Mouse (Mus musculus): Measurements from ENCODE around the gene Phyhd1. TPM values are rescaled to one million over a fixed set of nuclear protein-coding genes. Genes with fewer than 3 reads are reported as not detected.

Phyhd1 gene
- polyA plus RNA-seq, 1 experiment from 2014 or later, result 18.9 TPM

GRCm38 (mm10) chr2:30316955-30317354 lies 51.0 kb downstream of the Phyhd1 start:
- Histone ChIP-seq H3K27ac (no peak overlapping the region), H3K27me3 (ENCODE audit: insufficient read depth, low read length) (no peaks in the 10 kb centered on the region), H3K4me3 (replicated peaks; ENCODE audit: low read depth, low read length) (no peak overlapping the region), H3K9me3 (replicated peaks; ENCODE audit: low read length) (no peaks in the 10 kb centered on the region), H3K4me1 (replicated peaks; ENCODE audit: insufficient read depth, low read length) (no peaks in the 10 kb centered on the region), H3K9ac (ENCODE audit: low read depth, low read length) (no peak overlapping the region), H3K4me2 (ENCODE audit: low read length) (no peak overlapping the region), H3K36me3 (ENCODE audit: insufficient read depth, low read length) (peaks cover 59% of the 10 kb centered on the region)
- TF ChIP-seq CTCF (IDR thresholded peaks at IDR 0.05; ENCODE audit: low read depth), result no peak
- ATAC-seq (replicated peaks; ENCODE audit: low FRiP score, low read depth) (no peak), DNase-seq (ENCODE audit: low spot score) (no peak)
- WGBS, result 87% methylated on average over 5 of the region's 5 CpGs

GRCm38 (mm10) chr2:30319260-30319659 lies 53.3 kb downstream of the Phyhd1 start:
- Histone ChIP-seq H3K4me3 (replicated peaks; ENCODE audit: low read depth, low read length) (no peak overlapping the region), H3K4me2 (ENCODE audit: low read length) (no peak overlapping the region), H3K27ac (no peak overlapping the region), H3K27me3 (ENCODE audit: insufficient read depth, low read length) (no peaks in the 10 kb centered on the region), H3K4me1 (replicated peaks; ENCODE audit: insufficient read depth, low read length) (no peaks in the 10 kb centered on the region), H3K9me3 (replicated peaks; ENCODE audit: low read length) (no peaks in the 10 kb centered on the region), H3K9ac (ENCODE audit: low read depth, low read length) (no peak overlapping the region), H3K36me3 (ENCODE audit: insufficient read depth, low read length) (peaks cover 62% of the 10 kb centered on the region)
- WGBS, result 79% methylated on average over 4 of the region's 4 CpGs
- DNase-seq (ENCODE audit: low spot score) (no peak), ATAC-seq (replicated peaks; ENCODE audit: low FRiP score, low read depth) (no peak)
- TF ChIP-seq CTCF (IDR thresholded peaks at IDR 0.05; ENCODE audit: low read depth), result no peak

GRCm38 (mm10) chr2:30323111-30323510 lies 57.1 kb downstream of the Phyhd1 start:
- DNase-seq (ENCODE audit: low spot score) (no peak), ATAC-seq (replicated peaks; ENCODE audit: low FRiP score, low read depth) (no peak)
- H3K4me1 ChIP-seq (replicated peaks; ENCODE audit: insufficient read depth, low read length), result no peaks in the 10 kb centered on the region
- 93% methylated on average over 7 of the region's 7 CpGs for WGBS
- H3K36me3 ChIP-seq (ENCODE audit: insufficient read depth, low read length), result peaks cover 62% of the 10 kb centered on the region
- H3K9ac ChIP-seq (ENCODE audit: low read depth, low read length), result no peak overlapping the region
- H3K27ac ChIP-seq, result no peak overlapping the region
- H3K4me2 ChIP-seq (ENCODE audit: low read length), result no peak overlapping the region
- no peaks in the 10 kb centered on the region for H3K9me3 ChIP-seq (replicated peaks; ENCODE audit: low read length)
- no peak overlapping the region for H3K4me3 ChIP-seq (replicated peaks; ENCODE audit: low read depth, low read length)
- no peak for TF ChIP-seq CTCF (IDR thresholded peaks at IDR 0.05; ENCODE audit: low read depth)
- H3K27me3 ChIP-seq (ENCODE audit: insufficient read depth, low read length), result no peaks in the 10 kb centered on the region

- 94% methylated on average over 5 of the region's 5 CpGs for WGBS
- Histone ChIP-seq H3K4me1 (replicated peaks; ENCODE audit: insufficient read depth, low read length) (no peaks in the 10 kb centered on the region), H3K4me2 (ENCODE audit: low read length) (no peak overlapping the region), H3K9me3 (replicated peaks; ENCODE audit: low read length) (no peaks in the 10 kb centered on the region), H3K36me3 (ENCODE audit: insufficient read depth, low read length) (peaks cover 75% of the 10 kb centered on the region), H3K27me3 (ENCODE audit: insufficient read depth, low read length) (no peaks in the 10 kb centered on the region), H3K27ac (no peak overlapping the region), H3K4me3 (replicated peaks; ENCODE audit: low read depth, low read length) (no peak overlapping the region), H3K9ac (ENCODE audit: low read depth, low read length) (no peak overlapping the region)
- DNase-seq (ENCODE audit: low spot score), result no peak
- no peak for TF ChIP-seq CTCF (IDR thresholded peaks at IDR 0.05; ENCODE audit: low read depth)
- ATAC-seq (replicated peaks; ENCODE audit: low FRiP score, low read depth), result no peak
Observed at GRCm38 (mm10) chr2:30325296-30325695, 59.3 kb downstream of the Phyhd1 start.

- no peak overlapping the region for H3K4me2 ChIP-seq (ENCODE audit: low read length)
- peaks cover 74% of the 10 kb centered on the region for H3K36me3 ChIP-seq (ENCODE audit: insufficient read depth, low read length)
- no peaks in the 10 kb centered on the region for H3K9me3 ChIP-seq (replicated peaks; ENCODE audit: low read length)
- no peak for TF ChIP-seq CTCF (IDR thresholded peaks at IDR 0.05; ENCODE audit: low read depth)
- WGBS, result 89% methylated on average over 7 of the region's 7 CpGs
- DNase-seq (ENCODE audit: low spot score) (no peak), ATAC-seq (replicated peaks; ENCODE audit: low FRiP score, low read depth) (no peak)
- H3K9ac ChIP-seq (ENCODE audit: low read depth, low read length), result no peak overlapping the region
- H3K27ac ChIP-seq, result no peak overlapping the region
- H3K4me3 ChIP-seq (replicated peaks; ENCODE audit: low read depth, low read length), result no peak overlapping the region
- H3K4me1 ChIP-seq (replicated peaks; ENCODE audit: insufficient read depth, low read length), result no peaks in the 10 kb centered on the region
- no peaks in the 10 kb centered on the region for H3K27me3 ChIP-seq (ENCODE audit: insufficient read depth, low read length)
Observed at GRCm38 (mm10) chr2:30327276-30327675, 61.3 kb downstream of the Phyhd1 start.

GRCm38 (mm10) chr2:30328791-30329190 lies 62.8 kb downstream of the Phyhd1 start:
- WGBS, result 85% methylated on average over 3 of the region's 3 CpGs
- Histone ChIP-seq H3K9me3 (replicated peaks; ENCODE audit: low read length) (no peaks in the 10 kb centered on the region), H3K27ac (no peak overlapping the region), H3K36me3 (ENCODE audit: insufficient read depth, low read length) (peaks cover 74% of the 10 kb centered on the region), H3K27me3 (ENCODE audit: insufficient read depth, low read length) (no peaks in the 10 kb centered on the region), H3K4me3 (replicated peaks; ENCODE audit: low read depth, low read length) (no peak overlapping the region), H3K9ac (ENCODE audit: low read depth, low read length) (no peak overlapping the region), H3K4me1 (replicated peaks; ENCODE audit: insufficient read depth, low read length) (no peaks in the 10 kb centered on the region), H3K4me2 (ENCODE audit: low read length) (no peak overlapping the region)
- ATAC-seq (replicated peaks; ENCODE audit: low FRiP score, low read depth) (no peak), DNase-seq (ENCODE audit: low spot score) (no peak)
- no peak for TF ChIP-seq CTCF (IDR thresholded peaks at IDR 0.05; ENCODE audit: low read depth)

Other genes with a start within 250 kb of the Phyhd1 start
- gene Wdr34, start 217.3 kb upstream of the Phyhd1 start, polyA plus RNA-seq (2015; fragmentation: Nextera tagmentation; extraction: Ambion mirVana), result 26.2 and 29.1 TPM in 2 replicates
- 411 and 412 TPM in 2 replicates for gene Set, start 208.8 kb upstream of the Phyhd1 start, polyA plus RNA-seq (2015; fragmentation: Nextera tagmentation; extraction: Ambion mirVana)
- 5.7 and 6.4 TPM in 2 replicates for gene Pkn3, start 188.5 kb upstream of the Phyhd1 start, polyA plus RNA-seq (2015; fragmentation: Nextera tagmentation; extraction: Ambion mirVana)
- 31.8 and 37.0 TPM in 2 replicates for gene Zdhhc12, start 172.6 kb upstream of the Phyhd1 start, polyA plus RNA-seq (2015; fragmentation: Nextera tagmentation; extraction: Ambion mirVana)
- gene Zer1, start 141.6 kb upstream of the Phyhd1 start, polyA plus RNA-seq (2015; fragmentation: Nextera tagmentation; extraction: Ambion mirVana), result 4.4 and 4.9 TPM in 2 replicates
- gene Tbc1d13, start 132.5 kb upstream of the Phyhd1 start, polyA plus RNA-seq (2015; fragmentation: Nextera tagmentation; extraction: Ambion mirVana), result 6.4 and 6.6 TPM in 2 replicates
- 53.5 and 58.2 TPM in 2 replicates for gene Endog, start 94.7 kb upstream of the Phyhd1 start, polyA plus RNA-seq (2015; fragmentation: Nextera tagmentation; extraction: Ambion mirVana)
- 41.8 and 44.7 TPM in 2 replicates for gene Spout1, start 87.7 kb upstream of the Phyhd1 start, polyA plus RNA-seq (2015; fragmentation: Nextera tagmentation; extraction: Ambion mirVana)
- gene Kyat1, start 60.4 kb upstream of the Phyhd1 start, polyA plus RNA-seq (2015; fragmentation: Nextera tagmentation; extraction: Ambion mirVana), result 22.7 and 22.9 TPM in 2 replicates
- 50.2 and 51.3 TPM in 2 replicates for gene Lrrc8a, start 28.5 kb upstream of the Phyhd1 start, polyA plus RNA-seq (2015; fragmentation: Nextera tagmentation; extraction: Ambion mirVana)
- 0.20 and 0.29 TPM in 2 replicates for gene Gm28035, start 25.6 kb upstream of the Phyhd1 start, polyA plus RNA-seq (2015; fragmentation: Nextera tagmentation; extraction: Ambion mirVana)
- gene Gm28038, start 14.8 kb downstream of the Phyhd1 start, polyA plus RNA-seq (2015; fragmentation: Nextera tagmentation; extraction: Ambion mirVana), result not detected in 2 replicates
- 33.8 and 36.3 TPM in 2 replicates for gene Dolk, start 20.1 kb downstream of the Phyhd1 start, polyA plus RNA-seq (2015; fragmentation: Nextera tagmentation; extraction: Ambion mirVana)
- gene Nup188, start 20.2 kb downstream of the Phyhd1 start, polyA plus RNA-seq (2015; fragmentation: Nextera tagmentation; extraction: Ambion mirVana), result 17.3 and 17.5 TPM in 2 replicates
- gene Sh3glb2, start 93.1 kb downstream of the Phyhd1 start, polyA plus RNA-seq (2015; fragmentation: Nextera tagmentation; extraction: Ambion mirVana), result 65.1 and 66.4 TPM in 2 replicates
- 22.2 and 22.8 TPM in 2 replicates for gene Miga2, start 98.0 kb downstream of the Phyhd1 start, polyA plus RNA-seq (2015; fragmentation: Nextera tagmentation; extraction: Ambion mirVana)
- 23.4 and 24.5 TPM in 2 replicates for gene Dolpp1, start 126.1 kb downstream of the Phyhd1 start, polyA plus RNA-seq (2015; fragmentation: Nextera tagmentation; extraction: Ambion mirVana)
- 42.9 and 49.2 TPM in 2 replicates for gene Crat, start 149.6 kb downstream of the Phyhd1 start, polyA plus RNA-seq (2015; fragmentation: Nextera tagmentation; extraction: Ambion mirVana)
- gene Ptpa, start 149.8 kb downstream of the Phyhd1 start, polyA plus RNA-seq (2015; fragmentation: Nextera tagmentation; extraction: Ambion mirVana), result 131 and 142 TPM in 2 replicates
- 3.5 and 8.1 TPM in 2 replicates for gene Ier5l, start 208.0 kb downstream of the Phyhd1 start, polyA plus RNA-seq (2015; fragmentation: Nextera tagmentation; extraction: Ambion mirVana)

Data from kidney, postnatal 0 days (tissue).